ENCODE assay signal across 15 mouse cellular contexts in the genomic region with DNA sequence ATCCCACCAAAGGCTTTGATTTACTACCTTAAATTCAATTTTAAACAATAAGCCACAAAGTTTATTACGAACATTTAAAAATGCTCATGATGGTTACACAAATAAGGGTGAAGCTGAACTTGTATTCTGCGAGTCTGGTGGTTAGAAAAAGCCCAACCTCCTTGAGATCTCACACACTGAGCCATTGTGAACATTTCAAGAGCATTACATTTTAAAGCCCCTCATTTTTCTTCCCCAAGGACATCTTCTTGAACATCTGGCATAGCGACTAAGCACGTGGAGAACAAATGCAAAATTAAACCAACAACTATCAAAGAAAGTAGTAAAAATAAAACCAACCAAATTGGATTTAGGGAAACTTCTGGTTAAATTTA.
DNase-seq lines count a peak whose midpoint lies in the region; ATAC-seq lines count a peak whose summit lies in the region.
"Had no signal": no experiment of that assay in that cellular context is flagged by ENCODE, and none has a peak within 500 bp of the region (broad histone marks: within the 10 kb centered on the region; RNA-seq: fewer than 3 reads in every experiment).

No protein-coding gene starts in this region.

- ATAC-seq in limb, embryonic 13.5 days (ENCODE audit: low FRiP score, low read depth) = 0 out of 2 replicates have a peak, but pooled peaks have one; percentile 44
- ATAC-seq in lung, embryonic 15.5 days (ENCODE audit: borderline replicate concordance, extremely low read depth, low FRiP score, low TSS enrichment) = peak; percentile 39; the same call in 1 of the 2 replicates
- no peak for ATAC-seq in embryonic facial prominence, embryonic 14.5 days (ENCODE audit: low read depth)
- no peak for ATAC-seq in embryonic facial prominence, embryonic 15.5 days (ENCODE audit: insufficient number of reproducible peaks, low FRiP score, low TSS enrichment, low read depth)

- no peak for DNase-seq in limb, embryonic 10.5 days (ENCODE audit: low spot score)
- DNase-seq in lung, postnatal 25 days (ENCODE audit: low spot score) = no peak
- DNase-seq in embryonic facial prominence, embryonic 14.5 days (ENCODE audit: low spot score) = peak; percentile 34
- no peak for DNase-seq in spleen, postnatal 14 days (ENCODE audit: low spot score in 2 of 2)
- DNase-seq in urinary bladder, postnatal 10 days (ENCODE audit: low spot score) = no peak
- DNase-seq: adrenal gland, adult 2 months; adrenal gland, postnatal 25 days; embryo, embryonic 11 days had no signal

- H3K9me3 ChIP-seq in limb, embryonic 13.5 days = no peaks in the 10 kb centered on the region
- H3K9me3 ChIP-seq in limb, embryonic 10.5 days (replicated peaks) = no peaks in the 10 kb centered on the region
- H3K9me3 ChIP-seq in lung, embryonic 15.5 days = no peaks in the 10 kb centered on the region
- H3K9me3 ChIP-seq in embryonic facial prominence, embryonic 14.5 days (ENCODE audit: control insufficient read depth, low read length) = no peaks in the 10 kb centered on the region
- no peaks in the 10 kb centered on the region for H3K9me3 ChIP-seq in embryonic facial prominence, embryonic 15.5 days (replicated peaks)
- H3K9me3 ChIP-seq: embryonic facial prominence, embryonic 12.5 days; forebrain, embryonic 10.5 days; forebrain, embryonic 12.5 days had no signal

- WGBS in limb, embryonic 13.5 days = 36% methylated on average over 4 of the region's 4 CpGs
- WGBS in limb, embryonic 10.5 days = 83% methylated on average over 4 of the region's 4 CpGs
- WGBS in lung, embryonic 15.5 days = 44% methylated on average over 4 of the region's 4 CpGs
- 38% methylated on average over 4 of the region's 4 CpGs for WGBS in embryonic facial prominence, embryonic 14.5 days
- 29% methylated on average over 4 of the region's 4 CpGs for WGBS in embryonic facial prominence, embryonic 15.5 days

- no peak overlapping the region for H3K9ac ChIP-seq in limb, embryonic 13.5 days
- H3K9ac ChIP-seq in lung, embryonic 15.5 days = no peak overlapping the region
- H3K9ac ChIP-seq in embryonic facial prominence, embryonic 14.5 days (ENCODE audit: low read depth, low read length) = no peak overlapping the region
- no peak overlapping the region for H3K9ac ChIP-seq in embryonic facial prominence, embryonic 15.5 days
- H3K9ac ChIP-seq: embryonic facial prominence, embryonic 12.5 days; forebrain, embryonic 12.5 days had no signal

- peaks cover 10% of the 10 kb centered on the region; the same call in 1 of the 2 replicates for H3K4me1 ChIP-seq in limb, embryonic 13.5 days
- no peaks in the 10 kb centered on the region for H3K4me1 ChIP-seq in limb, embryonic 10.5 days
- H3K4me1 ChIP-seq in lung, embryonic 15.5 days = peaks cover 5% of the 10 kb centered on the region; the same call in 1 of the 2 replicates
- H3K4me1 ChIP-seq in embryonic facial prominence, embryonic 14.5 days (ENCODE audit: control insufficient read depth, insufficient read depth, low read length) = peaks cover 12% of the 10 kb centered on the region; the same call in 1 of the 2 replicates
- H3K4me1 ChIP-seq in embryonic facial prominence, embryonic 15.5 days = 0 out of 2 replicates have a peak, but pooled peaks cover 15% of the 10 kb centered on the region
- H3K4me1 ChIP-seq: embryonic facial prominence, embryonic 12.5 days; forebrain, embryonic 10.5 days; forebrain, embryonic 12.5 days had no signal

- no peak overlapping the region for H3K4me2 ChIP-seq in limb, embryonic 13.5 days (replicated peaks)
- no peak overlapping the region for H3K4me2 ChIP-seq in lung, embryonic 15.5 days
- H3K4me2 ChIP-seq in embryonic facial prominence, embryonic 14.5 days (ENCODE audit: low read depth, low read length) = no peak overlapping the region
- H3K4me2 ChIP-seq in embryonic facial prominence, embryonic 15.5 days (replicated peaks) = no peak overlapping the region
- H3K4me2 ChIP-seq: embryonic facial prominence, embryonic 12.5 days; forebrain, embryonic 12.5 days had no signal

- no peaks in the 10 kb centered on the region; the same call in 1 of the 2 replicates for H3K36me3 ChIP-seq in limb, embryonic 13.5 days
- H3K36me3 ChIP-seq in limb, embryonic 10.5 days = no peaks in the 10 kb centered on the region
- H3K36me3 ChIP-seq in lung, embryonic 15.5 days = no peaks in the 10 kb centered on the region
- H3K36me3 ChIP-seq in embryonic facial prominence, embryonic 14.5 days (ENCODE audit: control insufficient read depth, insufficient read depth, low read length) = 0 out of 2 replicates have a peak, but pooled peaks cover 5% of the 10 kb centered on the region
- H3K36me3 ChIP-seq in embryonic facial prominence, embryonic 15.5 days = no peaks in the 10 kb centered on the region
- H3K36me3 ChIP-seq: embryonic facial prominence, embryonic 12.5 days; forebrain, embryonic 12.5 days had no signal

- no peak overlapping the region; the same call in 1 of the 2 replicates for H3K27ac ChIP-seq in limb, embryonic 13.5 days
- H3K27ac ChIP-seq in limb, embryonic 10.5 days = no peak overlapping the region
- H3K27ac ChIP-seq in lung, embryonic 15.5 days = peak overlapping the region; percentile 65
- no peak overlapping the region for H3K27ac ChIP-seq in embryonic facial prominence, embryonic 14.5 days (replicated peaks; ENCODE audit: low read depth, low read length)
- H3K27ac ChIP-seq in embryonic facial prominence, embryonic 15.5 days (replicated peaks) = 0 out of 2 replicates have a peak overlapping the region, but pooled peaks have one; percentile 0
- H3K27ac ChIP-seq: embryonic facial prominence, embryonic 12.5 days; forebrain, embryonic 10.5 days; forebrain, embryonic 12.5 days had no signal

- no peaks in the 10 kb centered on the region for H3K27me3 ChIP-seq in limb, embryonic 13.5 days
- no peaks in the 10 kb centered on the region for H3K27me3 ChIP-seq in limb, embryonic 10.5 days (ENCODE audit: low read depth, poor library complexity, severe bottlenecking)
- H3K27me3 ChIP-seq in lung, embryonic 15.5 days = no peaks in the 10 kb centered on the region
- H3K27me3 ChIP-seq in embryonic facial prominence, embryonic 14.5 days (replicated peaks; ENCODE audit: control insufficient read depth, insufficient read depth, low read length) = no peaks in the 10 kb centered on the region
- H3K27me3 ChIP-seq in embryonic facial prominence, embryonic 15.5 days = no peaks in the 10 kb centered on the region
- H3K27me3 ChIP-seq: embryonic facial prominence, embryonic 12.5 days; forebrain, embryonic 12.5 days had no signal

- H3K4me3 ChIP-seq in limb, embryonic 13.5 days = no peak overlapping the region
- no peak overlapping the region for H3K4me3 ChIP-seq in limb, embryonic 10.5 days
- no peak overlapping the region for H3K4me3 ChIP-seq in lung, embryonic 15.5 days
- no peak overlapping the region for H3K4me3 ChIP-seq in embryonic facial prominence, embryonic 14.5 days (ENCODE audit: low read depth, low read length)
- H3K4me3 ChIP-seq in embryonic facial prominence, embryonic 15.5 days (replicated peaks) = no peak overlapping the region
- H3K4me3 ChIP-seq: embryonic facial prominence, embryonic 12.5 days; erythroblast, embryonic 14.5 days; forebrain, embryonic 10.5 days; forebrain, embryonic 12.5 days had no signal

Comparison
In these comparisons a context has a peak if more than half of its experiments do, and no peak if none do; other contexts are left out.
1. H3K27ac ChIP-seq: peak in lung, embryonic 15.5 days (single experiment) and embryonic facial prominence, embryonic 15.5 days (single experiment); none in limb, embryonic 13.5 days (single experiment), limb, embryonic 10.5 days (single experiment) and embryonic facial prominence, embryonic 14.5 days (single experiment).
2. ATAC-seq: peak in limb, embryonic 13.5 days (single experiment) and lung, embryonic 15.5 days (single experiment); none in embryonic facial prominence, embryonic 14.5 days (single experiment) and embryonic facial prominence, embryonic 15.5 days (single experiment).